7 mouse cellular contexts compared by ENCODE assay signal in the genomic region with DNA sequence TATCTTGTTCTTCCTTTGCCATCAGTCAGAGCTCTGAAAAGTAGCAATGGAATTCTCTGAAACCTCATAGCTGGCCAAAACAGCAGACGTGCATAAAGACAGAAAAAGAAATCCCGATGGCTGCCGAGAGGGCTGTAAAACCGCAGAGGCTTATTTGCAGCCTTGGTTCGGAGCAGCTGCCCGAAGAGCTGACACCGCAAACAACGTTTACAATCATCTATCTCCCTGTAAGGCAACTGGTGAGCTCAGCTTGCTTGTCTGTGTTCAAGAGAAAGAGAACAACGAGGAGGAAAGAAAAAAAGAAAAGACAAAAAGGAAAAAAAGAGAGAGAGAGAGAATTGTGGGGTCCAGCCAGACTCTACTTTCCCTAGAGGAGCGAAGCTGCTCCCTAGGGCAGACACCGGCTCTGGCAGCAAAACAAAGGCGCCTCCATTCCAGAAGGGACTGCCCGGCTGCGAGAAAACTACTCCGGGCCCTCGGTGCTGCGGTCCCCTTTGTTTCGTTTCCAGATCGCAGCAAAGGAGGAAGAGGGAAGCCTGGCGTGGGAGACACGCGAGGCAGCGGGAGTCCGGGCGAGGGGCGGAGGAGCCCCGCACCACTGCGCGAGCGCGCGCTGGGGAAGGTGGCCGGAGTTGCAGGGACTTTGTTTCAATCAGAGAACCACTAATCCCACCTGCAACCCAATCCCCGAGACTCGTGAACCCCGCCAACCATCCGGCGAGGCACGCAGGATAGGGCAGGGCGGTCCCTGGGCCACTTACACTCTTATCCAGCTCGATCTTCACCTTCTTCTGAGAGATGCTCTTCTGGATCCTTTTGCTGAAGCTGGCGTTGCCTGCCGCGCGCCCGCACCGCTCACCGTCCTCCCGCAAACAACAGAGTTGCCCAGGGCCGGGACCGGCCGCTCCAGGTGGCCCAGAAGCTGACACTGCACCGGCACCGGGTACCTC. TPM values are rescaled to one million over a fixed set of nuclear protein-coding genes. Genes with fewer than 3 reads are reported as not detected.
DNase-seq lines count a peak whose midpoint lies in the region.

No protein-coding gene starts in this region.

- intact Hi-C loops in left cerebral cortex, postnatal 4 days (cut with DNase I) = no loop called here

- peak; percentile 12 for DNase-seq in adipocyte (ENCODE audit: low spot score)
- DNase-seq in cerebellum, postnatal 36 days = peak; percentile 45 to 54
- DNase-seq in gastrocnemius, adult 18-20 months (ENCODE audit: low spot score) = peak; percentile 32
- DNase-seq in induced T-regulatory cell, adult 2 months (ENCODE audit: low read depth) = peak; percentile 60
- peak; percentile 57 for DNase-seq in left cerebral cortex, postnatal 4 days
- DNase-seq in mesoderm, embryonic 11.5 days (ENCODE audit: low read depth, low spot score) = peak; percentile 58
- peak; percentile 21 to 33 for DNase-seq in right cerebral cortex, postnatal 36 days (ENCODE audit: low spot score in 2 of 2)

RNA-seq across cellular contexts. Expression of gene Sap30, which starts 0.9 kb away (rescaled TPM):
- total RNA-seq in gastrocnemius, adult 18-20 months (2021) = 10 to 100 TPM in 1 of 2 experiments, 1 to 10 TPM in 1; 6.7 to 14.4 TPM
- total RNA-seq in left cerebral cortex, postnatal 4 days (2021) = 10 to 100 TPM; 12.5 to 13.8 TPM

RNA-seq across cellular contexts. Expression of gene Hmgb2, which starts 24.9 kb away (rescaled TPM):
- 1 to 10 TPM; 2.8 to 5.0 TPM for total RNA-seq in gastrocnemius, adult 18-20 months (2021)
- total RNA-seq in left cerebral cortex, postnatal 4 days (2021) = 10 to 100 TPM; 22.1 to 32.1 TPM

RNA-seq across cellular contexts. Expression of gene Scrg1, which starts 31.0 kb away (rescaled TPM):
- not detected for total RNA-seq in gastrocnemius, adult 18-20 months (2021)
- 10 to 100 TPM; 20.1 to 20.3 TPM for total RNA-seq in left cerebral cortex, postnatal 4 days (2021)

Comparison
In these comparisons a context has a peak if more than half of its experiments do, and no peak if none do; other contexts are left out.
1. Peak in every context shown above with its lines: DNase-seq.
2. RNA of gene Scrg1, which starts 31.0 kb away (total RNA-seq): 20.1 to 20.3 TPM in left cerebral cortex, postnatal 4 days; not detected in gastrocnemius, adult 18-20 months; every median in the first group is over 10 times any median in the second.